ENCODE assay signal across 21 mouse cellular contexts in the genomic region with DNA sequence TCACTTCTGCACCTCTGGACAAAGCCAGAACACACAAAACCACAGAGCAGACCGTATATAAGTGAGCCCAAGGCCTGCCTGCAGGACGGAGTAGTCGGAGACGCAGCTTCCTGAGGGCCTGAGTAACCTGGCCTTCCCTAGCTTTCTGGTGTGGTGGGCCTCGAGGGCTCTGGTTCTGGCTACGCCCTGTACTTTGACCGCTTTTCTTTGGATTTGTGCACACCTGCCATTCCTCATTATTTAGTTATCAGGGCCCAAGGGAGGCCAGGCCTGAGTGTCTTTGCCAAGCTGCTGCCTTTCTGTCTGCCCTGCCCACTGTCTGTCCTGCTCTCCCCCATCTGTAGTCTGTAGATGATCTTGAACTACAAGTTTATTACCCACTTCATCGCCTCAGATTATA. TPM values are rescaled to one million over a fixed set of nuclear protein-coding genes. Genes with fewer than 3 reads are reported as not detected.
DNase-seq lines count a peak whose midpoint lies in the region; ATAC-seq and TF ChIP-seq lines count a peak whose summit lies in the region.
"Had no signal": no experiment of that assay in that cellular context is flagged by ENCODE, and none has a peak within 500 bp of the region (broad histone marks: within the 10 kb centered on the region; RNA-seq: fewer than 3 reads in every experiment).

No protein-coding gene starts in this region.

- no peak overlapping the region for H3K4me2 ChIP-seq in stomach, embryonic 15.5 days
- no peak overlapping the region for H3K4me2 ChIP-seq in stomach, postnatal 0 days (replicated peaks; ENCODE audit: low read depth)
- no peak overlapping the region for H3K4me2 ChIP-seq in intestine, postnatal 0 days (replicated peaks; ENCODE audit: low read depth)
- no peak overlapping the region for H3K4me2 ChIP-seq in heart, embryonic 12.5 days
- H3K4me2 ChIP-seq: embryonic facial prominence, embryonic 15.5 days; hindbrain, embryonic 12.5 days had no signal

- no peak for DNase-seq in layer of hippocampus, adult 2 months (ENCODE audit: low spot score in 2 of 2)
- no peak for DNase-seq in layer of hippocampus, adult 9-10 months (ENCODE audit: low spot score)
- no peak for DNase-seq in stomach, postnatal 0 days (ENCODE audit: low spot score)
- no peak for DNase-seq in ovary, postnatal 14 days (ENCODE audit: low spot score)
- DNase-seq: adrenal gland, adult 8-10 months; adrenal gland, postnatal 36 days; cerebellum, adult 8-10 months; cerebellum, postnatal 14 days; embryo, embryonic 11 days; gastrocnemius, postnatal 25 days; heart, postnatal 10 days; heart, postnatal 4 days had no signal

- no peak overlapping the region for H3K4me3 ChIP-seq in layer of hippocampus, adult 2 months
- no peak overlapping the region for H3K4me3 ChIP-seq in stomach, embryonic 15.5 days (replicated peaks)
- no peak overlapping the region for H3K4me3 ChIP-seq in stomach, postnatal 0 days (ENCODE audit: low read depth, low read length)
- no peak overlapping the region for H3K4me3 ChIP-seq in intestine, postnatal 0 days (ENCODE audit: low read depth, low read length)
- H3K4me3 ChIP-seq in heart, embryonic 12.5 days: no peak overlapping the region
- H3K4me3 ChIP-seq: embryonic facial prominence, embryonic 15.5 days; erythroblast, embryonic 14.5 days; forebrain, embryonic 10.5 days; hindbrain, embryonic 12.5 days had no signal

- no peak for TF ChIP-seq EP300 in stomach, postnatal 0 days (optimal IDR thresholded peaks at IDR 0.05)

- ATAC-seq in stomach, embryonic 15.5 days (ENCODE audit: insufficient read depth, low FRiP score, low read depth): 0 out of 2 replicates have a peak, but pooled peaks have one; percentile 9
- ATAC-seq in stomach, postnatal 0 days (ENCODE audit: low FRiP score, low TSS enrichment): no peak
- peak; percentile 44 for ATAC-seq in intestine, postnatal 0 days
- ATAC-seq in heart, embryonic 12.5 days (ENCODE audit: insufficient number of reproducible peaks, low FRiP score): no peak
- ATAC-seq: forebrain, embryonic 16.5 days had no signal

- H3K9ac ChIP-seq in stomach, embryonic 15.5 days: no peak overlapping the region
- no peak overlapping the region for H3K9ac ChIP-seq in stomach, postnatal 0 days (ENCODE audit: low read length)
- no peak overlapping the region for H3K9ac ChIP-seq in intestine, postnatal 0 days (ENCODE audit: low read depth, low read length)
- no peak overlapping the region for H3K9ac ChIP-seq in heart, embryonic 12.5 days
- H3K9ac ChIP-seq: embryonic facial prominence, embryonic 15.5 days; hindbrain, embryonic 12.5 days had no signal

- H3K4me1 ChIP-seq in stomach, embryonic 15.5 days: peaks cover 5% of the 10 kb centered on the region; the same call in 1 of the 2 replicates
- H3K4me1 ChIP-seq in stomach, postnatal 0 days (replicated peaks; ENCODE audit: control insufficient read depth, insufficient read depth): no peaks in the 10 kb centered on the region
- H3K4me1 ChIP-seq in intestine, postnatal 0 days (replicated peaks; ENCODE audit: control insufficient read depth, insufficient read depth, low read length): no peaks in the 10 kb centered on the region
- H3K4me1 ChIP-seq in heart, embryonic 12.5 days (replicated peaks): 0 out of 2 replicates have a peak, but pooled peaks cover 6% of the 10 kb centered on the region

- H3K36me3 ChIP-seq in stomach, embryonic 15.5 days: peaks cover 66% of the 10 kb centered on the region
- H3K36me3 ChIP-seq in stomach, postnatal 0 days (ENCODE audit: control insufficient read depth, insufficient read depth, low read length): peaks cover 37% of the 10 kb centered on the region
- H3K36me3 ChIP-seq in intestine, postnatal 0 days (ENCODE audit: control insufficient read depth, insufficient read depth): peaks cover 61% of the 10 kb centered on the region
- peaks cover 98% of the 10 kb centered on the region for H3K36me3 ChIP-seq in heart, embryonic 12.5 days

- H3K27ac ChIP-seq in layer of hippocampus, adult 2 months: peak overlapping the region; percentile 86; the same call in 1 of the 2 replicates
- no peak overlapping the region for H3K27ac ChIP-seq in stomach, embryonic 15.5 days
- no peak overlapping the region for H3K27ac ChIP-seq in stomach, postnatal 0 days (replicated peaks)
- H3K27ac ChIP-seq in intestine, postnatal 0 days (ENCODE audit: low read depth, low read length): no peak overlapping the region; the same call in 1 of the 2 replicates
- no peak overlapping the region for H3K27ac ChIP-seq in heart, embryonic 12.5 days (ENCODE audit: poor library complexity, severe bottlenecking)
- H3K27ac ChIP-seq: embryonic facial prominence, embryonic 15.5 days; forebrain, embryonic 10.5 days; hindbrain, embryonic 12.5 days had no signal

- H3K27me3 ChIP-seq in stomach, embryonic 15.5 days (replicated peaks): no peaks in the 10 kb centered on the region
- H3K27me3 ChIP-seq in stomach, postnatal 0 days (ENCODE audit: control insufficient read depth, insufficient read depth, low read length): no peaks in the 10 kb centered on the region
- H3K27me3 ChIP-seq in intestine, postnatal 0 days (replicated peaks; ENCODE audit: control insufficient read depth, insufficient read depth, low read length): no peaks in the 10 kb centered on the region
- H3K27me3 ChIP-seq in heart, embryonic 12.5 days (replicated peaks): no peaks in the 10 kb centered on the region
- H3K27me3 ChIP-seq: embryonic facial prominence, embryonic 15.5 days; hindbrain, embryonic 12.5 days had no signal

- 84% methylated on average over 8 of the region's 8 CpGs for WGBS in stomach, embryonic 15.5 days
- 84% methylated on average over 8 of the region's 8 CpGs for WGBS in stomach, postnatal 0 days
- 37% methylated on average over 8 of the region's 8 CpGs for WGBS in intestine, postnatal 0 days
- 90% methylated on average over 8 of the region's 8 CpGs for WGBS in heart, embryonic 12.5 days

- no peaks in the 10 kb centered on the region for H3K9me3 ChIP-seq in stomach, embryonic 15.5 days
- H3K9me3 ChIP-seq in stomach, postnatal 0 days (ENCODE audit: control insufficient read depth, low read length): no peaks in the 10 kb centered on the region
- H3K9me3 ChIP-seq in intestine, postnatal 0 days (ENCODE audit: control insufficient read depth): no peaks in the 10 kb centered on the region
- no peaks in the 10 kb centered on the region for H3K9me3 ChIP-seq in heart, embryonic 12.5 days (replicated peaks)
- H3K9me3 ChIP-seq: embryonic facial prominence, embryonic 15.5 days; forebrain, embryonic 10.5 days; hindbrain, embryonic 12.5 days had no signal

- TF ChIP-seq CTCF in layer of hippocampus, adult 2 months (conservative IDR thresholded peaks at IDR 0.05): no peak
- TF ChIP-seq CTCF in stomach, postnatal 0 days (IDR thresholded peaks at IDR 0.05; ENCODE audit: low read depth): no peak
- TF ChIP-seq CTCF in intestine, postnatal 0 days (IDR thresholded peaks at IDR 0.05; ENCODE audit: low read depth): no peak

RNA-seq across cellular contexts. Expression of a gene that starts 7.3 kb away (rescaled TPM):
- 100 to 1,000 TPM; 191 to 198 TPM for total RNA-seq in layer of hippocampus, adult 2 months (2021)
- 111 and 122 TPM in 2 replicates for polyA plus RNA-seq in stomach, embryonic 15.5 days (2015; fragmentation: Nextera tagmentation; extraction: Ambion mirVana)
- 36.3 TPM in 2 replicates for polyA plus RNA-seq in stomach, postnatal 0 days (2015; fragmentation: Nextera tagmentation; extraction: Ambion mirVana)
- polyA plus RNA-seq in intestine, postnatal 0 days (2015; fragmentation: Nextera tagmentation; extraction: Ambion mirVana): 26.9 and 29.8 TPM in 2 replicates
- 72.1 and 75.0 TPM in 2 replicates for polyA plus RNA-seq in heart, embryonic 12.5 days (2016; fragmentation: Nextera tagmentation; extraction: Ambion mirVana)

RNA-seq across cellular contexts. Expression of a gene that starts 13.9 kb away (rescaled TPM):
- 10 to 100 TPM; 74.0 to 79.7 TPM for total RNA-seq in layer of hippocampus, adult 2 months (2021)
- 473 and 509 TPM in 2 replicates for polyA plus RNA-seq in stomach, embryonic 15.5 days (2015; fragmentation: Nextera tagmentation; extraction: Ambion mirVana)
- polyA plus RNA-seq in stomach, postnatal 0 days (2015; fragmentation: Nextera tagmentation; extraction: Ambion mirVana): 330 and 370 TPM in 2 replicates
- polyA plus RNA-seq in intestine, postnatal 0 days (2015; fragmentation: Nextera tagmentation; extraction: Ambion mirVana): 339 and 369 TPM in 2 replicates
- 389 TPM in 2 replicates for polyA plus RNA-seq in heart, embryonic 12.5 days (2016; fragmentation: Nextera tagmentation; extraction: Ambion mirVana)

RNA-seq across cellular contexts. Expression of a gene that starts 14.0 kb away (rescaled TPM):
- 10 to 100 TPM in 1 of 2 experiments, 1 to 10 TPM in 1; 9.6 to 12.2 TPM for total RNA-seq in layer of hippocampus, adult 2 months (2021)
- polyA plus RNA-seq in stomach, embryonic 15.5 days (2015; fragmentation: Nextera tagmentation; extraction: Ambion mirVana): 86.3 and 92.0 TPM in 2 replicates
- 27.8 and 29.2 TPM in 2 replicates for polyA plus RNA-seq in stomach, postnatal 0 days (2015; fragmentation: Nextera tagmentation; extraction: Ambion mirVana)
- 30.4 and 33.0 TPM in 2 replicates for polyA plus RNA-seq in intestine, postnatal 0 days (2015; fragmentation: Nextera tagmentation; extraction: Ambion mirVana)
- 59.2 and 59.3 TPM in 2 replicates for polyA plus RNA-seq in heart, embryonic 12.5 days (2016; fragmentation: Nextera tagmentation; extraction: Ambion mirVana)

RNA-seq across cellular contexts. Expression of a gene that starts 50.6 kb away (rescaled TPM):
- 10 to 100 TPM; 27.0 to 27.8 TPM for total RNA-seq in layer of hippocampus, adult 2 months (2021)
- polyA plus RNA-seq in stomach, embryonic 15.5 days (2015; fragmentation: Nextera tagmentation; extraction: Ambion mirVana): 17.5 and 17.8 TPM in 2 replicates
- polyA plus RNA-seq in stomach, postnatal 0 days (2015; fragmentation: Nextera tagmentation; extraction: Ambion mirVana): 9.6 and 10.7 TPM in 2 replicates
- polyA plus RNA-seq in intestine, postnatal 0 days (2015; fragmentation: Nextera tagmentation; extraction: Ambion mirVana): 4.1 and 4.5 TPM in 2 replicates
- polyA plus RNA-seq in heart, embryonic 12.5 days (2016; fragmentation: Nextera tagmentation; extraction: Ambion mirVana): 16.2 and 16.5 TPM in 2 replicates
- total RNA-seq: gastrocnemius, postnatal 25 days; granulocyte monocyte progenitor cell, adult 5-6 weeks had no signal

Comparison
In these comparisons a context has a peak if more than half of its experiments do, and no peak if none do; other contexts are left out.
1. ATAC-seq: peak in stomach, embryonic 15.5 days (single experiment) and intestine, postnatal 0 days (single experiment); none in stomach, postnatal 0 days (single experiment) and heart, embryonic 12.5 days (single experiment).